Mouse (Mus musculus): ENCODE measurements around the gene Tpst1. TPM values are rescaled to one million over a fixed set of nuclear protein-coding genes. Genes with fewer than 3 reads are reported as not detected.

The Tpst1 gene
- polyA plus RNA-seq, 1 experiment = 32.9 TPM

- DNase-seq (ENCODE audit: low read depth) = no peak
Observed at GRCm38 (mm10) chr5:130041262-130041661, 31.9 kb upstream of the Tpst1 start.

GRCm38 (mm10) chr5:130043741-130044140 lies 29.4 kb upstream of the Tpst1 start:
- TF ChIP-seq CTCF (IDR thresholded peaks at IDR 0.05; ENCODE audit: borderline replicate concordance, extremely low read depth, insufficient read depth, insufficient read length) = no peak
- no peak for TF ChIP-seq POLR2A (IDR thresholded peaks at IDR 0.05; ENCODE audit: borderline replicate concordance, extremely low read depth, insufficient read depth, insufficient read length, poor library complexity, severe bottlenecking)
- no peak for DNase-seq (ENCODE audit: low read depth)

More at GRCm38 (mm10) chr5:130041262-130041661, 31.9 kb upstream of the Tpst1 start:
- TF ChIP-seq CTCF (IDR thresholded peaks at IDR 0.05; ENCODE audit: borderline replicate concordance, extremely low read depth, insufficient read depth, insufficient read length) = no peak
- TF ChIP-seq POLR2A (IDR thresholded peaks at IDR 0.05; ENCODE audit: borderline replicate concordance, extremely low read depth, insufficient read depth, insufficient read length, poor library complexity, severe bottlenecking) = no peak

GRCm38 (mm10) chr5:130044201-130044695 lies 28.9 kb upstream of the Tpst1 start:
- DNase-seq (ENCODE audit: low read depth) = peak; percentile 44
- TF ChIP-seq POLR2A (IDR thresholded peaks at IDR 0.05; ENCODE audit: borderline replicate concordance, extremely low read depth, insufficient read depth, insufficient read length, poor library complexity, severe bottlenecking) = no peak
- TF ChIP-seq CTCF (IDR thresholded peaks at IDR 0.05; ENCODE audit: borderline replicate concordance, extremely low read depth, insufficient read depth, insufficient read length) = peak; percentile 60

GRCm38 (mm10) chr5:130046100-130046499 lies 27.0 kb upstream of the Tpst1 start:
- TF ChIP-seq POLR2A (IDR thresholded peaks at IDR 0.05; ENCODE audit: borderline replicate concordance, extremely low read depth, insufficient read depth, insufficient read length, poor library complexity, severe bottlenecking) = no peak
- no peak for TF ChIP-seq CTCF (IDR thresholded peaks at IDR 0.05; ENCODE audit: borderline replicate concordance, extremely low read depth, insufficient read depth, insufficient read length)
- no peak for DNase-seq (ENCODE audit: low read depth)

- no peak for DNase-seq (ENCODE audit: low read depth)
- TF ChIP-seq POLR2A (IDR thresholded peaks at IDR 0.05; ENCODE audit: borderline replicate concordance, extremely low read depth, insufficient read depth, insufficient read length, poor library complexity, severe bottlenecking) = no peak
- TF ChIP-seq CTCF (IDR thresholded peaks at IDR 0.05; ENCODE audit: borderline replicate concordance, extremely low read depth, insufficient read depth, insufficient read length) = no peak
Observed at GRCm38 (mm10) chr5:130046589-130046988, 26.5 kb upstream of the Tpst1 start.

- no peak for DNase-seq (ENCODE audit: low read depth)
Observed at GRCm38 (mm10) chr5:130047013-130047412, 26.1 kb upstream of the Tpst1 start.

GRCm38 (mm10) chr5:130048786-130049520 lies 24.2 kb upstream of the Tpst1 start:
- TF ChIP-seq POLR2A (IDR thresholded peaks at IDR 0.05; ENCODE audit: borderline replicate concordance, extremely low read depth, insufficient read depth, insufficient read length, poor library complexity, severe bottlenecking) (no peak), CTCF (IDR thresholded peaks at IDR 0.05; ENCODE audit: borderline replicate concordance, extremely low read depth, insufficient read depth, insufficient read length) (no peak)
- peak; percentile 30 for DNase-seq (ENCODE audit: low read depth)

More at GRCm38 (mm10) chr5:130047013-130047412, 26.1 kb upstream of the Tpst1 start:
- no peak for TF ChIP-seq POLR2A (IDR thresholded peaks at IDR 0.05; ENCODE audit: borderline replicate concordance, extremely low read depth, insufficient read depth, insufficient read length, poor library complexity, severe bottlenecking)
- TF ChIP-seq CTCF (IDR thresholded peaks at IDR 0.05; ENCODE audit: borderline replicate concordance, extremely low read depth, insufficient read depth, insufficient read length) = peak; percentile 40; the same call in 1 of the 2 replicates

- TF ChIP-seq CTCF (IDR thresholded peaks at IDR 0.05; ENCODE audit: borderline replicate concordance, extremely low read depth, insufficient read depth, insufficient read length) (no peak), POLR2A (IDR thresholded peaks at IDR 0.05; ENCODE audit: borderline replicate concordance, extremely low read depth, insufficient read depth, insufficient read length, poor library complexity, severe bottlenecking) (no peak)
- DNase-seq (ENCODE audit: low read depth) = peak; percentile 72
Observed at GRCm38 (mm10) chr5:130050416-130050815, 22.7 kb upstream of the Tpst1 start.

- DNase-seq (ENCODE audit: low read depth) = no peak
- TF ChIP-seq POLR2A (IDR thresholded peaks at IDR 0.05; ENCODE audit: borderline replicate concordance, extremely low read depth, insufficient read depth, insufficient read length, poor library complexity, severe bottlenecking) (no peak), CTCF (IDR thresholded peaks at IDR 0.05; ENCODE audit: borderline replicate concordance, extremely low read depth, insufficient read depth, insufficient read length) (no peak)
Observed at GRCm38 (mm10) chr5:130051073-130051860, 21.9 kb upstream of the Tpst1 start.

- DNase-seq (ENCODE audit: low read depth) = peak; percentile 18
- no peak for TF ChIP-seq POLR2A (IDR thresholded peaks at IDR 0.05; ENCODE audit: borderline replicate concordance, extremely low read depth, insufficient read depth, insufficient read length, poor library complexity, severe bottlenecking)
- TF ChIP-seq CTCF (IDR thresholded peaks at IDR 0.05; ENCODE audit: borderline replicate concordance, extremely low read depth, insufficient read depth, insufficient read length) = no peak
Observed at GRCm38 (mm10) chr5:130052510-130052909, 20.6 kb upstream of the Tpst1 start.

- DNase-seq (ENCODE audit: low read depth) = no peak
- TF ChIP-seq CTCF (IDR thresholded peaks at IDR 0.05; ENCODE audit: borderline replicate concordance, extremely low read depth, insufficient read depth, insufficient read length) (no peak), POLR2A (IDR thresholded peaks at IDR 0.05; ENCODE audit: borderline replicate concordance, extremely low read depth, insufficient read depth, insufficient read length, poor library complexity, severe bottlenecking) (no peak)
Observed at GRCm38 (mm10) chr5:130052955-130053354, 20.2 kb upstream of the Tpst1 start.
